Mouse (Mus musculus) left cerebral cortex, postnatal 25 days (tissue): ENCODE data around the gene 1600014C10Rik. TPM values are rescaled to one million over a fixed set of nuclear protein-coding genes. Genes with fewer than 3 reads are reported as not detected.

Source experiments
- total RNA-seq, 2 experiments: library from RNA; stranded (reverse); gene quantifications; 2 replicates each; pipeline ENCODE4 v1.2.3; 2021

The 1600014C10Rik gene
- total RNA-seq, 2 experiments from 2014 or later = 21.5 to 22.6 TPM

Other genes starting within 250 kb of the 1600014C10Rik start
- 10 to 100 TPM; 35.9 to 48.3 TPM for gene Uri1, start 159.7 kb upstream of the 1600014C10Rik start, total RNA-seq
- 10 to 100 TPM; 16.7 to 18.8 TPM for gene Ccne1, start 75.7 kb upstream of the 1600014C10Rik start, total RNA-seq
- gene Plekhf1, start 44.8 kb downstream of the 1600014C10Rik start, total RNA-seq = 1 to 10 TPM; 1.4 TPM
- gene Pop4, start 88.2 kb downstream of the 1600014C10Rik start, total RNA-seq = 10 to 100 TPM; 22.7 to 24.0 TPM